Mouse (Mus musculus) urinary bladder, postnatal 14 days (tissue): ENCODE results near the gene Baiap2l2.
A peak's percentile ranks its signal among the peaks of the same experiment; 100 is the strongest.

ENCODE experiments used
- DNase-seq: peaks from one replicate; pipeline ENCODE4 v3.0.0; 2021; ENCODE audit warnings: low spot score

Gene Baiap2l2

GRCm38 (mm10) chr15:79299563-79300155, 14.3 kb upstream of the Baiap2l2 start:
- DNase-seq, result peak; percentile 69

- DNase-seq, result peak; percentile 57
Measured at GRCm38 (mm10) chr15:79298553-79298952, 13.2 kb upstream of the Baiap2l2 start.

GRCm38 (mm10) chr15:79292779-79293178, 7.4 kb upstream of the Baiap2l2 start:
- no peak for DNase-seq

GRCm38 (mm10) chr15:79290340-79290739, 5.0 kb upstream of the Baiap2l2 start:
- DNase-seq, result no peak

- no peak for DNase-seq
Measured at GRCm38 (mm10) chr15:79289441-79289840, 4.1 kb upstream of the Baiap2l2 start.

GRCm38 (mm10) chr15:79288387-79288786, 3.0 kb upstream of the Baiap2l2 start:
- DNase-seq, result no peak

- no peak for DNase-seq
Measured at GRCm38 (mm10) chr15:79287091-79287490, 1.8 kb upstream of the Baiap2l2 start.

- DNase-seq, result no peak
Measured at GRCm38 (mm10) chr15:79286141-79286540, 804 bp upstream of the Baiap2l2 start.

GRCm38 (mm10) chr15:79283371-79283770, 2.0 kb downstream of the Baiap2l2 start:
- DNase-seq, result no peak

GRCm38 (mm10) chr15:79282434-79282833, 2.9 kb downstream of the Baiap2l2 start:
- no peak for DNase-seq

- DNase-seq, result peak; percentile 61
Measured at GRCm38 (mm10) chr15:79281389-79281788, 3.9 kb downstream of the Baiap2l2 start.

GRCm38 (mm10) chr15:79280850-79281249, 4.5 kb downstream of the Baiap2l2 start:
- DNase-seq, result no peak

GRCm38 (mm10) chr15:79280209-79280608, 5.1 kb downstream of the Baiap2l2 start:
- no peak for DNase-seq

GRCm38 (mm10) chr15:79277728-79278127, 7.6 kb downstream of the Baiap2l2 start:
- no peak for DNase-seq

- DNase-seq, result no peak
Measured at GRCm38 (mm10) chr15:79273020-79273419, 12.3 kb downstream of the Baiap2l2 start.

GRCm38 (mm10) chr15:79271124-79271746, 14.1 kb downstream of the Baiap2l2 start:
- peak; percentile 47 for DNase-seq

- DNase-seq, result peak; percentile 84
Measured at GRCm38 (mm10) chr15:79270317-79271123, 14.8 kb downstream of the Baiap2l2 start.

- no peak for DNase-seq
Measured at GRCm38 (mm10) chr15:79268521-79268920, 16.8 kb downstream of the Baiap2l2 start.

- no peak for DNase-seq
Measured at GRCm38 (mm10) chr15:79265384-79265783, 20.0 kb downstream of the Baiap2l2 start.

GRCm38 (mm10) chr15:79263726-79264125, 21.6 kb downstream of the Baiap2l2 start:
- no peak for DNase-seq

- no peak for DNase-seq
Measured at GRCm38 (mm10) chr15:79262786-79263309, 22.5 kb downstream of the Baiap2l2 start.

- no peak for DNase-seq
Measured at GRCm38 (mm10) chr15:79262375-79262774, 23.0 kb downstream of the Baiap2l2 start.

- no peak for DNase-seq
Measured at GRCm38 (mm10) chr15:79261757-79262156, 23.6 kb downstream of the Baiap2l2 start.
